Mouse (Mus musculus) olfactory bulb, adult 2 months (tissue): ENCODE measurements around the gene Shprh.

Experiments used
- CTCF ChIP-seq: fragments of 200-500 bp; IDR thresholded peaks from 2 replicates; pipeline ENCODE4 v1.5.1; 2012; ENCODE audit warnings: low read depth, mild to moderate bottlenecking, low read length, moderate library complexity; ENCODE audit not compliant: insufficient read depth
- POLR2A ChIP-seq: fragments of 200-500 bp; IDR thresholded peaks from 2 replicates; pipeline ENCODE4 v1.6.1; 2012; ENCODE audit warnings: mild to moderate bottlenecking, low read depth, low read length, moderate library complexity; ENCODE audit not compliant: insufficient read depth

- TF ChIP-seq POLR2A (no peak), CTCF (no peak)
These were observed 7.8 kb downstream of the Shprh start for GRCm38 (mm10) chr10:11157039-11157438.
